Comparison of ENCODE assay signal across 27 mouse cellular contexts in the genomic region with DNA sequence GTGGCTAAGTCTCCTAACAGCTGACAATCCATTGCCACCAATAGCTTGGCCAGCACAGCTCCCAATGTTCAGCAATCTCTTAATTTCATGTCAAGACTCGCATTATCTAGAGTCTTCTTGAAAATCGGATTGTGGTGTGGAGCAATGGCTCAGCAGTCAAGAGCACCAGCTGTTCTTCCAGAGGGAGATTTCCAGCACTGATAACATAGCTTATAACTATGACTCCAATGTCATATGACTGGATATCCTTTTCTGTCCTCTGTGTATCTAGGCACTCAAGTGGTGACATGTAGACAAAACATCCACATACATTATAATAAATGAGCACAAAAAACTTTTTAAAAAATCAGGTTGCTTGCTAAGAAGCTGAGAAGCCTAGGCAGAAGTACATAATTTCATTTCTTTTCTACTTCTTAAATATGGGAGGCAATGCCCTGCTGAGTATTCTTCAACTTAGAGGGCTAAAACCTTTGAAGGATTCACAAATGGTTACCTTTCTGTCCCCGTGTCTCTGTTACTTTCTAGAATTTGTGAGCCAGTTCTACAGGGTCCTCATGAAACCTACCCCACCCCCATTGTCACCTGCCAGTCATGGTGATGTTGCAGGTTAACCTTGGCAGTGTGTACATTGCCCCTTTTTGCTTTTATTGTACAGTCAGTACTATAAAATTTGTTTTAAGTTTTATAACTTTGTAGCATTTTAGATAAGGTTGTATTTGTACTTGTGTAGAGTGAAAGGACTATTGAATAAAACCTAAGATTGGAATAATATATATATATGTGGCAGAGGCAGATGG. TPM values are rescaled to one million over a fixed set of nuclear protein-coding genes. Genes with fewer than 3 reads are reported as not detected.
DNase-seq lines count a peak whose midpoint lies in the region; ATAC-seq and TF ChIP-seq lines count a peak whose summit lies in the region.
"Had no signal": no experiment of that assay in that cellular context is flagged by ENCODE, and none has a peak within 500 bp of the region (broad histone marks: within the 10 kb centered on the region; RNA-seq: fewer than 3 reads in every experiment).

No protein-coding gene starts in this region.

- 83% methylated on average over 3 of the region's 3 CpGs for WGBS in heart, embryonic 10.5 days
- 76% methylated on average over 3 of the region's 3 CpGs for WGBS in intestine, embryonic 15.5 days
- 53% methylated on average over 3 of the region's 3 CpGs for WGBS in intestine, postnatal 0 days

- H3K36me3 ChIP-seq in heart, embryonic 10.5 days, result no peaks in the 10 kb centered on the region
- no peaks in the 10 kb centered on the region for H3K36me3 ChIP-seq in intestine, embryonic 15.5 days
- H3K36me3 ChIP-seq in intestine, postnatal 0 days (ENCODE audit: control insufficient read depth, insufficient read depth), result no peaks in the 10 kb centered on the region
- H3K36me3 ChIP-seq: embryonic facial prominence, embryonic 13.5 days; embryonic facial prominence, embryonic 15.5 days; forebrain, embryonic 10.5 days; forebrain, embryonic 12.5 days; G1E had no signal

- DNase-seq in heart, embryonic 10.5 days (ENCODE audit: low spot score), result peak; percentile 46
- DNase-seq in heart, postnatal 25 days (ENCODE audit: low spot score), result no peak
- no peak for DNase-seq in natural killer cell, adult 2 months (ENCODE audit: low spot score in 2 of 2)
- DNase-seq: adrenal gland, adult 8-10 months; adrenal gland, postnatal 14 days; B cell, adult 2 months; cerebellum, adult 11 months; cerebellum, adult 18-20 months; cerebellum, adult 8-10 months; cerebellum, adult 9-11 months; cerebellum, postnatal 14 days; cerebellum, postnatal 36 days; embryo, embryonic 11 days had no signal

- H3K27ac ChIP-seq in heart, embryonic 10.5 days, result no peak overlapping the region
- H3K27ac ChIP-seq in intestine, embryonic 15.5 days, result no peak overlapping the region
- no peak overlapping the region for H3K27ac ChIP-seq in intestine, postnatal 0 days (ENCODE audit: low read depth, low read length)
- H3K27ac ChIP-seq: embryonic facial prominence, embryonic 13.5 days; embryonic facial prominence, embryonic 15.5 days; forebrain, embryonic 10.5 days; forebrain, embryonic 12.5 days had no signal

- no peaks in the 10 kb centered on the region for H3K9me3 ChIP-seq in heart, embryonic 10.5 days
- H3K9me3 ChIP-seq in intestine, embryonic 15.5 days, result no peaks in the 10 kb centered on the region
- H3K9me3 ChIP-seq in intestine, postnatal 0 days (ENCODE audit: control insufficient read depth), result no peaks in the 10 kb centered on the region
- H3K9me3 ChIP-seq: embryonic facial prominence, embryonic 13.5 days; embryonic facial prominence, embryonic 15.5 days; forebrain, embryonic 10.5 days; forebrain, embryonic 12.5 days; G1E had no signal

- intact Hi-C loops in heart, postnatal 25 days (cut with DNase I), result no loop called here

- no peak overlapping the region for H3K4me2 ChIP-seq in intestine, embryonic 15.5 days (replicated peaks)
- H3K4me2 ChIP-seq in intestine, postnatal 0 days (replicated peaks; ENCODE audit: low read depth), result no peak overlapping the region
- H3K4me2 ChIP-seq: embryonic facial prominence, embryonic 13.5 days; embryonic facial prominence, embryonic 15.5 days; forebrain, embryonic 12.5 days had no signal

- no peaks in the 10 kb centered on the region for H3K27me3 ChIP-seq in heart, embryonic 10.5 days (ENCODE audit: insufficient read depth, poor library complexity, severe bottlenecking)
- H3K27me3 ChIP-seq in intestine, embryonic 15.5 days (replicated peaks), result no peaks in the 10 kb centered on the region
- H3K27me3 ChIP-seq in intestine, postnatal 0 days (replicated peaks; ENCODE audit: control insufficient read depth, insufficient read depth, low read length), result no peaks in the 10 kb centered on the region
- H3K27me3 ChIP-seq: CH12.LX; embryonic facial prominence, embryonic 13.5 days; embryonic facial prominence, embryonic 15.5 days; forebrain, embryonic 12.5 days; Patski had no signal

- H3K4me3 ChIP-seq in heart, embryonic 10.5 days, result no peak overlapping the region
- H3K4me3 ChIP-seq in intestine, embryonic 15.5 days (replicated peaks), result no peak overlapping the region
- H3K4me3 ChIP-seq in intestine, postnatal 0 days (ENCODE audit: low read depth, low read length), result no peak overlapping the region
- H3K4me3 ChIP-seq: embryonic facial prominence, embryonic 13.5 days; embryonic facial prominence, embryonic 15.5 days; erythroblast, embryonic 14.5 days; forebrain, embryonic 10.5 days; forebrain, embryonic 12.5 days had no signal

- no peak overlapping the region for H3K9ac ChIP-seq in intestine, embryonic 15.5 days
- H3K9ac ChIP-seq in intestine, postnatal 0 days (ENCODE audit: low read depth, low read length), result no peak overlapping the region
- H3K9ac ChIP-seq: embryonic facial prominence, embryonic 13.5 days; embryonic facial prominence, embryonic 15.5 days; forebrain, embryonic 12.5 days had no signal

- TF ChIP-seq CTCF in intestine, postnatal 0 days (IDR thresholded peaks at IDR 0.05; ENCODE audit: low read depth), result no peak

- peak; percentile 84 for ATAC-seq in intestine, embryonic 15.5 days
- ATAC-seq in intestine, postnatal 0 days, result peak; percentile 79
- ATAC-seq: activated CD4-positive, CD25-positive, alpha-beta regulatory T cell, adult 4 months; CD4-positive, CD25-positive, alpha-beta regulatory T cell, adult 4 months; forebrain, embryonic 14.5 days; forebrain, embryonic 16.5 days; Patski had no signal

- H3K4me1 ChIP-seq in heart, embryonic 10.5 days, result no peaks in the 10 kb centered on the region
- no peaks in the 10 kb centered on the region for H3K4me1 ChIP-seq in intestine, embryonic 15.5 days (replicated peaks)
- no peaks in the 10 kb centered on the region for H3K4me1 ChIP-seq in intestine, postnatal 0 days (replicated peaks; ENCODE audit: control insufficient read depth, insufficient read depth, low read length)
- H3K4me1 ChIP-seq: embryonic facial prominence, embryonic 13.5 days; embryonic facial prominence, embryonic 15.5 days; forebrain, embryonic 10.5 days; forebrain, embryonic 12.5 days had no signal

RNA-seq across cellular contexts. Expression of a gene that starts 23.9 kb away (rescaled TPM):
- polyA plus RNA-seq in heart, embryonic 10.5 days (2016; fragmentation: Nextera tagmentation; extraction: Ambion mirVana), result 76.0 and 81.2 TPM in 2 replicates
- total RNA-seq in heart, postnatal 25 days (2021), result 10 to 100 TPM; 47.0 to 51.4 TPM
- 97.7 TPM in 2 replicates for polyA plus RNA-seq in intestine, embryonic 15.5 days (2015; fragmentation: Nextera tagmentation; extraction: Ambion mirVana)
- polyA plus RNA-seq in intestine, postnatal 0 days (2015; fragmentation: Nextera tagmentation; extraction: Ambion mirVana), result 382 and 400 TPM in 2 replicates

RNA-seq across cellular contexts. Expression of a gene that starts 52.8 kb away (rescaled TPM):
- polyA plus RNA-seq in heart, embryonic 10.5 days (2016; fragmentation: Nextera tagmentation; extraction: Ambion mirVana), result 53.1 and 77.4 TPM in 2 replicates
- total RNA-seq in heart, postnatal 25 days (2021), result 10 to 100 TPM; 23.8 to 26.0 TPM
- 68.3 and 77.4 TPM in 2 replicates for polyA plus RNA-seq in intestine, embryonic 15.5 days (2015; fragmentation: Nextera tagmentation; extraction: Ambion mirVana)
- 42.4 and 44.9 TPM in 2 replicates for polyA plus RNA-seq in intestine, postnatal 0 days (2015; fragmentation: Nextera tagmentation; extraction: Ambion mirVana)
